Mouse (Mus musculus) thymus, adult 18-20 months (tissue): Measurements from ENCODE around the gene Slc4a8.
A peak's percentile ranks its signal among the peaks of the same experiment; 100 is the strongest.
"Not testable (repeated sequence)": the region's sequence is repeated elsewhere in the genome, so short reads cannot be mapped to it uniquely, and the experiment has no call there.

ENCODE experiments used
- DNase-seq, 2 experiments: peaks; one replicate each; pipeline ENCODE4 v3.0.0; 2022; ENCODE audit warnings: mixed read lengths in 2 of 2

Gene Slc4a8

GRCm38 (mm10) chr15:100746478-100747120, 14.9 kb upstream of the Slc4a8 start:
- DNase-seq, result no peak

- DNase-seq, result no peak
Measured at GRCm38 (mm10) chr15:100747121-100747963, 14.2 kb upstream of the Slc4a8 start.

GRCm38 (mm10) chr15:100748584-100748983, 13.0 kb upstream of the Slc4a8 start:
- DNase-seq, result no peak

- no peak for DNase-seq
Measured at GRCm38 (mm10) chr15:100749751-100750538, 11.6 kb upstream of the Slc4a8 start.

GRCm38 (mm10) chr15:100752439-100752838, 9.1 kb upstream of the Slc4a8 start:
- no peak for DNase-seq

- DNase-seq, result no peak
Measured at GRCm38 (mm10) chr15:100753045-100753444, 8.5 kb upstream of the Slc4a8 start.

GRCm38 (mm10) chr15:100754041-100754440, 7.5 kb upstream of the Slc4a8 start:
- DNase-seq, result no peak

- peak; percentile 53 to 71 for DNase-seq
Measured at GRCm38 (mm10) chr15:100754805-100755497, 6.6 kb upstream of the Slc4a8 start.

- no peak for DNase-seq
Measured at GRCm38 (mm10) chr15:100755498-100755859, 6.1 kb upstream of the Slc4a8 start.

- no peak for DNase-seq
Measured at GRCm38 (mm10) chr15:100755881-100756624, 5.5 kb upstream of the Slc4a8 start.

- DNase-seq, result no peak
Measured at GRCm38 (mm10) chr15:100757527-100757978, 4.0 kb upstream of the Slc4a8 start.

- no peak for DNase-seq
Measured at GRCm38 (mm10) chr15:100759286-100759685, 2.3 kb upstream of the Slc4a8 start.

GRCm38 (mm10) chr15:100761036-100761418, 520 bp upstream of the Slc4a8 start:
- no peak for DNase-seq

GRCm38 (mm10) chr15:100762649-100763048, 1.1 kb downstream of the Slc4a8 start:
- no peak for DNase-seq

GRCm38 (mm10) chr15:100764163-100764951, 2.8 kb downstream of the Slc4a8 start:
- no peak for DNase-seq

- DNase-seq, result no peak
Measured at GRCm38 (mm10) chr15:100766826-100767225, 5.3 kb downstream of the Slc4a8 start.

GRCm38 (mm10) chr15:100767851-100768250, 6.3 kb downstream of the Slc4a8 start:
- DNase-seq, result no peak

- not testable (repeated sequence) for DNase-seq
Measured at GRCm38 (mm10) chr15:100769023-100769422, 7.5 kb downstream of the Slc4a8 start.

GRCm38 (mm10) chr15:100770338-100770737, 8.8 kb downstream of the Slc4a8 start:
- no peak for DNase-seq

GRCm38 (mm10) chr15:100772685-100773084, 11.1 kb downstream of the Slc4a8 start:
- DNase-seq, result no peak

- DNase-seq, result not testable (repeated sequence)
Measured at GRCm38 (mm10) chr15:100773859-100774258, 12.3 kb downstream of the Slc4a8 start.
